17 mouse cellular contexts compared by ENCODE assay signal in genomic region chr15:97919217-97919616, GRCm38 (mm10).
"Had no signal": no experiment of that assay in that cellular context is flagged by ENCODE, and none has a peak within 500 bp of the region (broad histone marks: within the 10 kb centered on the region; RNA-seq: fewer than 3 reads in every experiment).

No protein-coding gene starts in this region.

- H3K27ac ChIP-seq: neural tube, embryonic 12.5 days; neural tube, embryonic 13.5 days; neural tube, embryonic 15.5 days; stomach, embryonic 15.5 days; stomach, postnatal 0 days had no signal

- H3K4me1 ChIP-seq: neural tube, embryonic 13.5 days; neural tube, embryonic 15.5 days had no signal

- H3K4me3 ChIP-seq: neural tube, embryonic 12.5 days; neural tube, embryonic 13.5 days; neural tube, embryonic 15.5 days; stomach, embryonic 15.5 days had no signal

- H3K9me3 ChIP-seq: neural tube, embryonic 12.5 days; neural tube, embryonic 13.5 days; neural tube, embryonic 15.5 days; stomach, embryonic 15.5 days had no signal

- H3K27me3 ChIP-seq: neural tube, embryonic 12.5 days; neural tube, embryonic 13.5 days; neural tube, embryonic 15.5 days; stomach, embryonic 15.5 days had no signal

- DNase-seq: retina, postnatal 1 day; right cerebral cortex, adult 18-20 months; right cerebral cortex, postnatal 14 days; right cerebral cortex, postnatal 25 days; right cerebral cortex, postnatal 4 days; spleen, adult 18-20 months; thymus, adult 18-20 months; thymus, adult 2 months; thymus, postnatal 14 days; thymus, postnatal 25 days; thymus, postnatal 36 days; thymus, postnatal 4 days had no signal

- H3K4me2 ChIP-seq: neural tube, embryonic 12.5 days; neural tube, embryonic 13.5 days; neural tube, embryonic 15.5 days; stomach, embryonic 15.5 days had no signal

- H3K36me3 ChIP-seq: neural tube, embryonic 12.5 days; neural tube, embryonic 13.5 days; neural tube, embryonic 15.5 days; stomach, embryonic 15.5 days had no signal

- H3K9ac ChIP-seq: neural tube, embryonic 12.5 days; neural tube, embryonic 13.5 days; neural tube, embryonic 15.5 days; stomach, embryonic 15.5 days had no signal
